8 mouse cellular contexts compared by ENCODE assay signal in genomic region chr3:79286376-79287107, GRCm38 (mm10). TPM values are rescaled to one million over a fixed set of nuclear protein-coding genes. Genes with fewer than 3 reads are reported as not detected.
A peak's percentile ranks its signal among the peaks of the same experiment; 100 is the strongest.
DNase-seq lines count a peak whose midpoint lies in the region; ATAC-seq and TF ChIP-seq lines count a peak whose summit lies in the region.

TSS of gene Rapgef2 (minus strand) at chr3:79286517.

- peak; percentile 41 for TF ChIP-seq CTCF in kidney, postnatal 0 days (IDR thresholded peaks at IDR 0.05; ENCODE audit: low read depth)
- TF ChIP-seq CTCF in testis, adult 2 months (IDR thresholded peaks at IDR 0.05; ENCODE audit: control insufficient read depth, insufficient read depth, insufficient replicate concordance, low read depth, low read length), result no peak

- H3K4me2 ChIP-seq in heart, embryonic 13.5 days, result peak within 1 kb of the TSS; percentile 92
- H3K4me2 ChIP-seq in kidney, postnatal 0 days (ENCODE audit: low read length), result peak within 1 kb of the TSS; percentile 87
- H3K4me2 ChIP-seq in liver, embryonic 13.5 days, result peak within 1 kb of the TSS; percentile 93

- peak within 1 kb of the TSS; percentile 99 for H3K27ac ChIP-seq in heart, embryonic 13.5 days (replicated peaks)
- peak within 1 kb of the TSS; percentile 98 for H3K27ac ChIP-seq in kidney, postnatal 0 days
- peak within 1 kb of the TSS; percentile 62 for H3K27ac ChIP-seq in liver, embryonic 13.5 days
- peak within 1 kb of the TSS; percentile 50 for H3K27ac ChIP-seq in testis, adult 2 months (ENCODE audit: control insufficient read depth, insufficient read depth, low read depth, low read length)

- H3K9me3 ChIP-seq in heart, embryonic 13.5 days, result no peaks in the 10 kb centered on the region
- H3K9me3 ChIP-seq in kidney, postnatal 0 days (replicated peaks; ENCODE audit: low read length), result no peaks in the 10 kb centered on the region
- H3K9me3 ChIP-seq in liver, embryonic 13.5 days (replicated peaks), result no peaks in the 10 kb centered on the region

- 0% methylated on average over 80 of the region's 97 CpGs for WGBS in heart, embryonic 13.5 days
- under 1% methylated on average over 92 of the region's 97 CpGs for WGBS in kidney, postnatal 0 days
- under 1% methylated on average over 82 of the region's 97 CpGs for WGBS in liver, embryonic 13.5 days (ENCODE audit: insufficient replicate concordance)

- DNase-seq in CD8-positive naive resting alpha-beta T cell, adult 2 months (ENCODE audit: low read depth in 2 of 2, low spot score in 2 of 2), result peak; percentile 42
- peak; percentile 75 for DNase-seq in brain, adult 2 months (ENCODE audit: low read depth, low spot score)
- DNase-seq in kidney, postnatal 0 days (ENCODE audit: low spot score), result peak; percentile 82
- DNase-seq in liver, embryonic 13.5 days, result peak; percentile 52
- peak; percentile 64 for DNase-seq in naive thymus-derived CD4-positive, alpha-beta T cell, adult 2 months (ENCODE audit: low read depth)

- no peaks in the 10 kb centered on the region for H3K27me3 ChIP-seq in heart, embryonic 13.5 days (replicated peaks)
- no peaks in the 10 kb centered on the region for H3K27me3 ChIP-seq in kidney, postnatal 0 days (ENCODE audit: insufficient read depth, low read length)
- H3K27me3 ChIP-seq in liver, embryonic 13.5 days, result peaks cover 55% of the 10 kb centered on the region
- no peaks in the 10 kb centered on the region for H3K27me3 ChIP-seq in testis, adult 2 months (ENCODE audit: control insufficient read depth, insufficient read depth, low read length)

- no peaks in the 10 kb centered on the region for H3K36me3 ChIP-seq in heart, embryonic 13.5 days
- no peaks in the 10 kb centered on the region for H3K36me3 ChIP-seq in kidney, postnatal 0 days (ENCODE audit: insufficient read depth, low read length)
- H3K36me3 ChIP-seq in liver, embryonic 13.5 days, result no peaks in the 10 kb centered on the region
- H3K36me3 ChIP-seq in testis, adult 2 months (ENCODE audit: control insufficient read depth, insufficient read depth, low read length), result no peaks in the 10 kb centered on the region

- peaks cover 46% of the 10 kb centered on the region for H3K4me1 ChIP-seq in heart, embryonic 13.5 days
- peaks cover 24% of the 10 kb centered on the region for H3K4me1 ChIP-seq in kidney, postnatal 0 days (replicated peaks; ENCODE audit: insufficient read depth, low read length)
- H3K4me1 ChIP-seq in liver, embryonic 13.5 days (replicated peaks), result peaks cover 25% of the 10 kb centered on the region
- peaks cover 12% of the 10 kb centered on the region for H3K4me1 ChIP-seq in testis, adult 2 months (ENCODE audit: control insufficient read depth, insufficient read depth, low read length)

- peak within 1 kb of the TSS; percentile 94 for H3K4me3 ChIP-seq in heart, embryonic 13.5 days
- peak within 1 kb of the TSS; percentile 81 for H3K4me3 ChIP-seq in kidney, postnatal 0 days (replicated peaks; ENCODE audit: low read depth, low read length)
- peak within 1 kb of the TSS; percentile 76 for H3K4me3 ChIP-seq in liver, embryonic 13.5 days (replicated peaks)
- peak within 1 kb of the TSS; percentile 92 for H3K4me3 ChIP-seq in testis, adult 2 months (ENCODE audit: control insufficient read depth, low read depth, low read length)

- peak within 1 kb of the TSS; percentile 97 for H3K9ac ChIP-seq in heart, embryonic 13.5 days
- H3K9ac ChIP-seq in kidney, postnatal 0 days (ENCODE audit: low read depth, low read length), result peak within 1 kb of the TSS; percentile 91
- peak within 1 kb of the TSS; percentile 77 for H3K9ac ChIP-seq in liver, embryonic 13.5 days

- TF ChIP-seq POLR2A in testis, adult 2 months (IDR thresholded peaks at IDR 0.05; ENCODE audit: control insufficient read depth, low read depth, low read length), result no peak

- ATAC-seq in erythroid progenitor cell, adult 5-6 weeks (replicated peaks; ENCODE audit: low FRiP score, poor library complexity, severe bottlenecking), result peak; percentile 18; the same call in 1 of the 2 replicates
- ATAC-seq in heart, embryonic 13.5 days (ENCODE audit: extremely low read depth, insufficient number of reproducible peaks, low FRiP score, low TSS enrichment), result peak; percentile 59
- ATAC-seq in kidney, postnatal 0 days (replicated peaks; ENCODE audit: low FRiP score, low read depth), result peak; percentile 71
- peak; percentile 70 for ATAC-seq in liver, embryonic 13.5 days (ENCODE audit: low read depth)

RNA-seq across cellular contexts. Expression of gene Rapgef2, which starts in this region (rescaled TPM):
- total RNA-seq in erythroid progenitor cell, adult 5-6 weeks (2015; ENCODE audit: low replicate concordance), result 2.1 and 7.6 TPM in 2 replicates
- 0.38 and 2.8 TPM in 2 replicates for total RNA-seq in erythroid progenitor cell, adult 5-6 weeks (2017; ENCODE audit: low replicate concordance)
- 4.1 and 4.6 TPM in 2 replicates for polyA plus RNA-seq in heart, embryonic 13.5 days (2015; fragmentation: Nextera tagmentation; extraction: Ambion mirVana)
- 3.7 and 4.4 TPM in 2 replicates for polyA plus RNA-seq in kidney, postnatal 0 days (2015; fragmentation: Nextera tagmentation; extraction: Ambion mirVana)
- 0.90 and 1.1 TPM in 2 replicates for polyA plus RNA-seq in liver, embryonic 13.5 days (2015; fragmentation: Nextera tagmentation; extraction: Ambion mirVana)
- 1.6 TPM in 2 replicates for polyA plus RNA-seq in testis, adult 2 months (2012; rRNA removed)

Comparison
In these comparisons a context has a peak if more than half of its experiments do, and no peak if none do; other contexts are left out.
1. Peak in every context shown above with its lines: DNase-seq, ATAC-seq, H3K4me3 ChIP-seq and H3K27ac ChIP-seq.
2. ATAC-seq: peak in every context shown above with its lines; median percentile 71 in kidney, postnatal 0 days; 70 in liver, embryonic 13.5 days; 59 in heart, embryonic 13.5 days; 18 in erythroid progenitor cell, adult 5-6 weeks.